Comparison of ENCODE assay signal across 8 mouse cellular contexts in the genomic region with DNA sequence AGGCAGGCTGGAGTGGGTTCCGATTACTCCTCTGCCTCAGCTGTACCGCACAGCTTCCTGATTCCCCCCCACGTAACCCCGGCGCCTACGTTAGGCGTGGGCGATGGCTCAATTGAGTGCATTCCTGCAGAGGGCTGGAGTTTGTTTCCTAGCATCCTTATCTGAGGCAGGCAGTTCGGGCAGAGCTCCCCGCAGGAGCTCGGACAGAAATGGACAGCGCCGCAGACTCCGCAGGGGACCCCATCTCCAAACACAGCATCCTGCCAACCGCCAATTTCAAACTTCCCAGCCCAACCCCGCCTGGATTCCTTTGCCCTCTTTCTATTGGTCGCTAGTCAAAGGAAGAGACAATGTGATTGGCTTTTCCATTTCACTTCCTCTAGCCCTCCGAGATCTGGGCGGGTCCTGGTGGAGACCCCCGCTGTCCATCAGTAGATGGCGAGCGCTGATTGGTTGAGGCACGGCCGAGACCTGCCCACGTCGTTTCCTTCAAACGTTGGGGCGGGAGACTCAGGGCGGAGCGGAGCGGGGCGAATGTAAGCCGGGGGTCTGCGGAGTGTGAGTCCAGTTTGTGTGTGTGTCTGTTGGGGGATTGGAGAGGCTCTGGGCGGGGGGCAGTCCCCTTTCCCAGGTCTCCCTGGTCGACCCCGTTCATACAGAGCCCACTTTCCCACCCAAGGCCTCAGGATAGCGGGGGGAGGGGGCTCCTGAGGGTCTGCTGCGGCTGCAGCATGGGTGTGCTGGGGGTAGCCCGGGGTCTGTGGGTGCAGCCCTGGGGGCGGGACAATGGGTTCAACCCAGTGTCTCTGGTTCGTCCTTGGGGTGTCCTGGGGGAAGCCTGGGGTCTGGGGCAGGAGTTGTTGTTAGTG. TPM values are rescaled to one million over a fixed set of nuclear protein-coding genes. Genes with fewer than 3 reads are reported as not detected.
A peak's percentile ranks its signal among the peaks of the same experiment; 100 is the strongest.
DNase-seq lines count a peak whose midpoint lies in the region; ATAC-seq and TF ChIP-seq lines count a peak whose summit lies in the region.

Gene Cit (plus strand): TSS at position 513 of the 869 bp plus-strand sequence.

- H3K36me3 ChIP-seq in embryonic facial prominence, embryonic 12.5 days: peaks cover 9% of the 10 kb centered on the region; the same call in 1 of the 2 replicates
- H3K36me3 ChIP-seq in limb, embryonic 11.5 days (ENCODE audit: control insufficient read depth, insufficient read depth, low read length): peaks cover 9% of the 10 kb centered on the region; the same call in 1 of the 2 replicates
- no peaks in the 10 kb centered on the region for H3K36me3 ChIP-seq in midbrain, embryonic 13.5 days
- H3K36me3 ChIP-seq in small intestine, adult 2 months (ENCODE audit: control insufficient read depth, insufficient read depth, low read length): no peaks in the 10 kb centered on the region

- peak within 1 kb of the TSS; percentile 75 for H3K4me3 ChIP-seq in embryonic facial prominence, embryonic 12.5 days
- H3K4me3 ChIP-seq in limb, embryonic 11.5 days (ENCODE audit: low read depth, low read length): peak within 1 kb of the TSS; percentile 91
- peak within 1 kb of the TSS; percentile 64 for H3K4me3 ChIP-seq in midbrain, embryonic 13.5 days (replicated peaks)
- H3K4me3 ChIP-seq in small intestine, adult 2 months (ENCODE audit: low read depth, low read length): peak within 1 kb of the TSS; percentile 88

- H3K9me3 ChIP-seq in embryonic facial prominence, embryonic 12.5 days: no peaks in the 10 kb centered on the region
- no peaks in the 10 kb centered on the region for H3K9me3 ChIP-seq in limb, embryonic 11.5 days (ENCODE audit: control insufficient read depth, low read length)
- H3K9me3 ChIP-seq in midbrain, embryonic 13.5 days: no peaks in the 10 kb centered on the region

- peak within 1 kb of the TSS; percentile 89 for H3K4me2 ChIP-seq in embryonic facial prominence, embryonic 12.5 days (replicated peaks)
- H3K4me2 ChIP-seq in limb, embryonic 11.5 days (ENCODE audit: low read depth, severe bottlenecking): peak within 1 kb of the TSS; percentile 87
- peak within 1 kb of the TSS; percentile 97 for H3K4me2 ChIP-seq in midbrain, embryonic 13.5 days (replicated peaks)

- no peak within 1 kb of the TSS for H3K27ac ChIP-seq in embryonic facial prominence, embryonic 12.5 days
- H3K27ac ChIP-seq in limb, embryonic 11.5 days (replicated peaks; ENCODE audit: low read depth, low read length): no peak within 1 kb of the TSS
- H3K27ac ChIP-seq in midbrain, embryonic 13.5 days: no peak within 1 kb of the TSS
- H3K27ac ChIP-seq in small intestine, adult 2 months (ENCODE audit: insufficient read depth, low read depth, low read length): no peak within 1 kb of the TSS

- ATAC-seq in embryonic facial prominence, embryonic 12.5 days (ENCODE audit: insufficient number of reproducible peaks, insufficient read depth, low FRiP score, low TSS enrichment): peak; percentile 97
- ATAC-seq in limb, embryonic 11.5 days (ENCODE audit: insufficient number of reproducible peaks, low FRiP score, low TSS enrichment, low read depth): peak; percentile 99
- ATAC-seq in midbrain, embryonic 13.5 days: peak; percentile 99

- H3K27me3 ChIP-seq in embryonic facial prominence, embryonic 12.5 days: no peaks in the 10 kb centered on the region
- no peaks in the 10 kb centered on the region for H3K27me3 ChIP-seq in limb, embryonic 11.5 days (ENCODE audit: control insufficient read depth, insufficient read depth, low read length)
- no peaks in the 10 kb centered on the region for H3K27me3 ChIP-seq in midbrain, embryonic 13.5 days
- H3K27me3 ChIP-seq in small intestine, adult 2 months (ENCODE audit: control insufficient read depth, insufficient read depth, low read length): no peaks in the 10 kb centered on the region

- TF ChIP-seq CTCF in small intestine, adult 2 months (IDR thresholded peaks at IDR 0.05; ENCODE audit: extremely low read depth, insufficient read length, insufficient replicate concordance, low read depth, low read length): 0 out of 2 replicates have a peak, but pooled peaks have one; percentile 10

- H3K9ac ChIP-seq in embryonic facial prominence, embryonic 12.5 days: peak within 1 kb of the TSS; percentile 78
- H3K9ac ChIP-seq in limb, embryonic 11.5 days (ENCODE audit: low read length): peak within 1 kb of the TSS; percentile 82
- H3K9ac ChIP-seq in midbrain, embryonic 13.5 days (replicated peaks): peak within 1 kb of the TSS; percentile 67

- DNase-seq in 3T3-L1 (ENCODE audit: low read depth, low spot score): peak; percentile 97
- DNase-seq in adrenal gland, postnatal 36 days: peak; percentile 88 to 91
- DNase-seq in heart, adult 18-20 months: peak; percentile 91 to 92
- DNase-seq in kidney, adult 18-20 months: peak; percentile 82
- peak; percentile 97 for DNase-seq in limb, embryonic 11.5 days (ENCODE audit: low spot score)

- TF ChIP-seq POLR2A in small intestine, adult 2 months (IDR thresholded peaks at IDR 0.05; ENCODE audit: low read depth, low read length): 0 out of 2 replicates have a peak, but pooled peaks have one; percentile 14

- H3K4me1 ChIP-seq in embryonic facial prominence, embryonic 12.5 days: peaks cover 20% of the 10 kb centered on the region
- H3K4me1 ChIP-seq in limb, embryonic 11.5 days (ENCODE audit: control insufficient read depth, insufficient read depth, low read length): peaks cover 5% of the 10 kb centered on the region; the same call in 1 of the 2 replicates
- peaks cover 28% of the 10 kb centered on the region for H3K4me1 ChIP-seq in midbrain, embryonic 13.5 days (replicated peaks)
- H3K4me1 ChIP-seq in small intestine, adult 2 months (ENCODE audit: control insufficient read depth, insufficient read depth, insufficient read length, low read length): peaks cover 18% of the 10 kb centered on the region

- WGBS in embryonic facial prominence, embryonic 12.5 days: under 1% methylated on average over 42 of the region's 42 CpGs
- WGBS in limb, embryonic 11.5 days: under 1% methylated on average over 41 of the region's 42 CpGs
- WGBS in midbrain, embryonic 13.5 days: under 1% methylated on average over 42 of the region's 42 CpGs
- under 1% methylated on average over 42 of the region's 42 CpGs for WGBS in small intestine, adult 2 months

RNA-seq across cellular contexts. Expression of gene Cit, which starts in this region (rescaled TPM):
- total RNA-seq in adrenal gland, postnatal 36 days (2021): 1 to 10 TPM; 4.2 to 8.0 TPM
- polyA plus RNA-seq in embryonic facial prominence, embryonic 12.5 days (2016; fragmentation: Nextera tagmentation; extraction: Ambion mirVana): 36.3 and 37.7 TPM in 2 replicates
- total RNA-seq in heart, adult 18-20 months (2021): 1 to 10 TPM in 1 of 2 experiments, under 1 TPM in 1; 0.77 to 1.0 TPM
- 30.7 and 33.6 TPM in 2 replicates for polyA plus RNA-seq in limb, embryonic 11.5 days (2014; fragmentation: Nextera tagmentation; extraction: Ambion mirVana)
- 19.8 and 21.1 TPM in 2 replicates for polyA plus RNA-seq in midbrain, embryonic 13.5 days (2015; fragmentation: Nextera tagmentation; extraction: Ambion mirVana)
- 2.0 and 2.8 TPM in 2 replicates for polyA plus RNA-seq in small intestine, adult 2 months (2012; rRNA removed)
